Mouse (Mus musculus) mouse embryonic stem cell (cell line): ENCODE data around the gene Baz2a.
"Not testable (repeated sequence)": the region's sequence is repeated elsewhere in the genome, so short reads cannot be mapped to it uniquely, and the experiment has no call there.

ENCODE experiments used
- in situ Hi-C, 2 experiments: fragments of 300-500 bp; cut with MboI; formaldehyde crosslinking; loops; 1 replicate in 1 of 2; 3 replicates in 1 of 2; pipeline ENCODE4 v1.14.3; 2019 to 2020; ENCODE audit warnings: low sequenced_read_pairs in 2 of 2, low pct_unique_long_range_greater_than_20kb in 1 of 2, mixed read lengths in 1 of 2; ENCODE audit not compliant: unreplicated experiment in 1 of 2

Baz2a gene

GRCm38 (mm10) chr10:128144961-128145360 lies 53.6 kb downstream of the Baz2a start:
- in situ Hi-C loops, result loop anchor here (5.0 kb wide), 2 partner anchors 37 to 42 kb away; partner anchors contain the start of gene Rbms2 (in 1 of the 2)

GRCm38 (mm10) chr10:128148789-128149365 lies 57.5 kb downstream of the Baz2a start:
- in situ Hi-C loops, result no loop called here

DNA sequence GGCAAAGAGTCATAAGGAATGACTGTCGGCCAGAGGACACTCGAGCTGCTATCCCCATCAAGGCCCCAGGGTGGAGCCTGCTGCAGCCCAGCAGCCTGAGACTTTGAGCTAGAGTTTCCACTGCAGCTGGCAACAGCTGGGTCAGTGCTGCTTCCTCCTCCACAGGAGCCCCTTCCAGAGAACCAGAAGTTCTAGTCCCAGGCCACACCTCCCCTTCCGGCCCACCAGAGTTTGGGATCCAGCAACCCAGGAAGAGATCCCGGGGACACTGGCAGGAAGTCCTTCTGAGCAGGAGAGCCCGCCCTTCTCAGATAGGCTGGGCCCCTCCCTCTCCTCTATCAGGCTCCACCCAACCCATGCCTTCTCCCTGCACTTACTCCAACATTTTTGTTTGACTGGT lies 58.2 kb downstream of the Baz2a start:
- in situ Hi-C loops, result no loop called here

GRCm38 (mm10) chr10:128150941-128151340 lies 59.6 kb downstream of the Baz2a start:
- in situ Hi-C loops, result no loop called here

DNA sequence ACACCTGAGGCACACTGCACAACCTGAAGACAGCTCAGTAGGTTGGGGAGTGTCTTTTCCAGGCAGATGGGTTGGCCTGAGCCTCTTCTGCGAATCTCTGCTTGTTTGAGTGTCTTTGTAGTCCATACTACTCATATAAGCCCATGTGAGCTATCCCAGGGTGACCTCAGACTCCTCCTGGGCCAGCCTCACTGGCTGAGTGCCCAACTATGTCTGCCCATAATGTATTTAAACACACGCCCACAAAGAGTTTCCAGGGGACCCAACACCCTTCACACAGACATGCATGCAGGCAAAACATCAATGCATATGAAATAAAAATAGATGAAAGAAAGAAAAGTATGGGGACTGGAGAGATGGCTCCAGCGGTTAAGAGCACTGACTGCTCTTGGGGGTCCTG lies 62.6 kb downstream of the Baz2a start:
- in situ Hi-C loops, result no loop called here

- in situ Hi-C loops, result not testable (repeated sequence)
Observed at GRCm38 (mm10) chr10:128165726-128166125, 74.3 kb downstream of the Baz2a start.

DNA sequence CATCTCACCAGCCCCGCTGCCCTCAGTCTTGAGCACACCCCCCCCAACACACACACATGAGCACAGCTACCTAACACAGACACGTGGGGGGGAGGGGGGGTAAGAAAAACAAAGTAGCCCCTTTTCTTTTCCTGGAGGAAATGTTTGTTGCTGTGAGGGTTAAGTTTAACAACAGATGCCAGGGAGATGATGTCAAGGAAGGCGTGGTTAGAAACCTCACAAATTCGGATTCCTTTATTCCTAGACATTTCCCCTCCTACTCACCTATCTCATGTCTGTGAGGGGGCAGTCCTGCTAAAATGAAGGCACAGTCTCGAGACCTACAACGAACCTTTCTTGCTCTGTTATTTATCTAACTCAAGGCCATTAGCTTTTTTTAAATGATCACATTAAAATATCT lies 75.7 kb downstream of the Baz2a start:
- in situ Hi-C loops, result no loop called here

GRCm38 (mm10) chr10:128171348-128171747 lies 80.0 kb downstream of the Baz2a start:
- in situ Hi-C loops, result not testable (repeated sequence)

DNA sequence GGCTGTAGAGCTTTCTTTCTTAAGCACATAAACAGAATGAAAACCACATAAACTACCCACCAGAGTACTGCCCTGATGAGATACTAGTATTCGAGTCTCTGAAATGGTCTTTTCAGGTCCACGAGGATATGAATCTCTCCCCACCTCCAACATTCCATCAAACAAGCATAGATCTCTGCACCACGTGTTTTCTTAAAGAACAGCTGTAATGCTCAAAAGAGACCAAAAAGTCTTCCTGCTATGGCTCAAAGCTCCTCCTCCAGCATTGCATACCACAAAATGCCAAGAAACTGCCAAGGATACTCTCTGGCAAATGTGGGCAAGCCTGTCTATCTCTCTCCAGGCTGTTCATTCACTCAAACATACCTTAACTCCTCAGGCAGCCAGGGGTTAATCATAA lies 83.9 kb downstream of the Baz2a start:
- in situ Hi-C loops, result loop anchor here in 1 of 2 experiments (25.0 kb wide), 1 partner anchor 438 kb away; the partner anchor contains the start of gene Zbtb39

DNA sequence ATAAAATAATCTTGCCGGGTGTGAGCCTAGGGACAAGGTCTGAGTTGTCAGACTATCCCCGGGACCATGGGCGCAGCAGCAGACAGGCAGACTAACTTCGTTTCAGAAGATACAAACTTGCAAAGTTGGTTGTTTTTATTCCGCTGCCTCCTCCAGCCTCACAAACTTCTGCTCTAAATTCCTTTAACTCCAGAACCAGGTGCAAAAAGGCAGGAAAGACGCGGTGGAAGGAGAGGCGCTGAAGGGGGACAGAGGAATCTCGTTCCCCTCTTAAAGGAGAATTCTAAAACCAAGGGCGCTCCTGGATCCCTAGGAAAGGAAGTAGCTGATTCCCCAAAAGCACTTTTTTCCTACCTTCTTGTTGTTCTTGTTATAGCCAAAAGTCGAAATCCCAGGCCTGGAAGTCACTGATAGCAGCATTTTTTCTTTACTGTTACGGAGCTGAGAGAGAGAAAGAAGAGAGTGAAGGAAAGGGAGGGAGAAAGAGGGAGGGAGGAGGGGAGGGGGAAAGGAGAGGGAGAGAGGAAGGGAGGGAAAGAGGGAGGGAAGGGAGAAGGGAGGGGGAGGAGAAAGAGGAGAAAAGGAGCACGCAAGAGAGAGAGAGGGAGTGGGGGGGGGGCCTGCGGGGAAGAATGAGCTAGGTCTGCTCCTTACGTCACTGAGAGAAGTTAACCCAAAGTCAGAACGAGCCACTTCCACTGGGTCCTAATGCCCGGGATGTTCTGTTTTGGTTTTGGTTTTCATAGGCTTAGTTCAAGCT lies 84.8 kb downstream of the Baz2a start:
- in situ Hi-C loops, result loop anchor here in 1 of 2 experiments (25.0 kb wide), 1 partner anchor 439 kb away; the partner anchor contains the start of gene Zbtb39

GRCm38 (mm10) chr10:128177316-128177715 lies 85.9 kb downstream of the Baz2a start:
- in situ Hi-C loops, result loop anchor here in 1 of 2 experiments (25.0 kb wide), 1 partner anchor 440 kb away; the partner anchor contains the start of gene Zbtb39
